Mouse (Mus musculus): ENCODE measurements around the gene Kcnh7.
A peak's percentile ranks its signal among the peaks of the same experiment; 100 is the strongest.

Kcnh7 gene

DNA sequence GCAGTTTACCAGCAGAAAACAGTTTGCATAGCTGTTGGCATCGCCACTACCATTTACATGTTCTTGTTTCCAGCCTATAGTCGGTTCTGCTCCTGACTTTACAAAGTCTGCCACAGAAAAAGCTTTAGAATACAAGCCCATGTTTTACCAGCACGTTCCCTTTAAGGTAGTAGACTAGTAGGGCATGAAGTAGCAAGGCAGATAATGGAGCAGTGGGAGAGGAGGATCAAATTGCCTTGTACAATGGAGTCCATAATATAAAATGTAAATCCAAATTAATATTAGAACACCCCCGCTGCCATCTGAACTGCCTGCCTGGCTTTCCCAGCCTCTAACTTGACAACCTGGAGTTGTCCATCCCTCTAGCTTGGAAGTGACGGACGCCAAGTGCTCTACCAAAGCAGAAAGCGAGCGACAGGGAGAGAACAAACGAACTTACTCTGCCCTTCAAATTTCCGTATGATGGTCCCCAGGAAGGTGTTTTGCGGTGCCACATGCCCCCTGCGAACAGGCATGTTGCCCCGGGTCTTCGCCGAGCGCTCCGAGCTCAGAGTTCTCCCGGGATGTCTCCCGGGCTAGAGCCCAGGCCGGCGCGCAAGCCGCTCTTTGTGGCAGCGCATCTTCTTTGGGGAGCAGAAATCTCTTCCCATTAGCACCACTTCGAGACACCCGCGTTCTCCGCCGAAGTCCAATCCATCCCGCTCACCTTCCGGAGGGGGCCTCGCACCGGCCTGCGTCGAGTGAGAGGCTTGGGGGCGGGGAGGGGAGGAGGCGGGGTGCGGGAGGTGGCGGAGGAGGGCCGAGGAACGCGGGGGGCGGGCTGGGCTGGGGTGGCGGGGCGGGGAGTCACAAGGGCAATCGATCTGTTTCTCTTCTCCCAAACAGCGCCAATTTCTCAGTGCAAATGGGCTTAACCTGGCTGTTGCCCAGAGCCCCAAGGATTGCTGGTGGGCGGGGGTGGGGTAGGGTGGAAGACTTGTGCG lies at the start of gene Kcnh7:
Kcnh7 (minus strand) TSS at position 725 of the 983 bp plus-strand sequence.
- DNase-seq = peak; percentile 1

- DNase-seq = no peak
Measured at GRCm38 (mm10) chr2:63207435-63207834, 23.3 kb upstream of the Kcnh7 start.

- no peak for DNase-seq
Measured at GRCm38 (mm10) chr2:63186014-63186413, 1.9 kb upstream of the Kcnh7 start.

DNA sequence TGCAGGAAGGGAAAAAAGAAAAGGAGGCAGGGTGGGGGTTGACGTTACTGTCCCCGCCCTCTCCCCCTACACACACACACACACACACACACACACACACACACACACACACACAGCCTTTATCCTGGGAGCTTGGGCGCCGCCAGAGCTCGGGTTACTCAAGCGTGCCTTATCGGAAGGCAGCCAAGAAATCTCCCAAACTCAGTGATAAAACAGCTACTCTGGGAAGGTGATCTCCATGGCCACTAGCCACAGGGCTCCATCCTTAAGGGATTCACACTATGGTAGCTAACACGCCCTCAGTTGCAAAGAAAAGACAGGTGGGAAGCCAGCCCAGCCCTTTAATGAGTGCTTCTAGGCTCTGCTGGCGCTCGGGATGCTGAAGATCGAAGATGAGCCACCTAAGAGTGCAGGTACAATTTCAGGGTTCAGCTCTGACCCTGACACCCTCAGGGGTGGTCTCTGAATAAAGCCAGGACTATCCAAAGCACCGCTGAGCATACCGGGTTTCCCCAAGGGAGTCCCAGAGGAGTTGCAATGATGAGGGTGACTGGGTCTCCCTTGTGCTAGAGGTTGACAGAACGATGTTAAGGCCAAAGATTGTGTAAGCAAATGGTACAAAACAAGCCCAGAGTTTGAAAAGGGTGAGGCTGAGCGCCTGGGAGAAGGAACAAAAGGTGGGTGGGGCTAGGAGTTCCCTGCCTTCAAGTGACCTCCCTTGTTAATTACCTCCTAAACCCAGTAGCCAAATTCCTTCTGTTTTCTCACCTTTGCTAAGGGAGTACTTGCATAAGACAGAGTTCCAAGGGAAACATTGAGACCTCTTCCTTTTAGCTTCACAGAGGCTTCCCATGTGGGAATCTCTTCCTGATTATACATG lies 704 bp upstream of the Kcnh7 start:
- DNase-seq = peak; percentile 1

GRCm38 (mm10) chr2:63153701-63154100 lies 30.4 kb downstream of the Kcnh7 start:
- DNase-seq = no peak

GRCm38 (mm10) chr2:63127762-63128516 lies 56.1 kb downstream of the Kcnh7 start:
- no peak for DNase-seq

DNA sequence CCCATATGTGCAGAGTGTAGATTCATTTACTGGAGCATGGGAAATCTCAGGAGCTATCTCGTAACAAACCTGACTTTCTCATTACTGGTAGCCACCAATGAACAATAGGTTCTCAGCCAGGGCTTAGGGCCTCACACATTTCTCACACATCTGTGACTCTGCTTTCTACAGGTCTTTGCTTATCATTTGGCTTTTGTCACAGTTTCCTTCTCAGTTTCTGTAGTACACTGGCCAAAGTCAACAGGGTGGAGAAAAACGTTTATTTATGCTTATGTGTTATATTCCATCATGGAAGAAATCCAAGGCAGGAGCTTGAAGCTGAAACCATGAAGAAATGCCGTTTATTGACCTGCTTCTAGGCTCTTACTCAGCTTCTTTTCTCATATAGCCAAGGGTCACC lies 63.8 kb downstream of the Kcnh7 start:
- no peak for DNase-seq

DNA sequence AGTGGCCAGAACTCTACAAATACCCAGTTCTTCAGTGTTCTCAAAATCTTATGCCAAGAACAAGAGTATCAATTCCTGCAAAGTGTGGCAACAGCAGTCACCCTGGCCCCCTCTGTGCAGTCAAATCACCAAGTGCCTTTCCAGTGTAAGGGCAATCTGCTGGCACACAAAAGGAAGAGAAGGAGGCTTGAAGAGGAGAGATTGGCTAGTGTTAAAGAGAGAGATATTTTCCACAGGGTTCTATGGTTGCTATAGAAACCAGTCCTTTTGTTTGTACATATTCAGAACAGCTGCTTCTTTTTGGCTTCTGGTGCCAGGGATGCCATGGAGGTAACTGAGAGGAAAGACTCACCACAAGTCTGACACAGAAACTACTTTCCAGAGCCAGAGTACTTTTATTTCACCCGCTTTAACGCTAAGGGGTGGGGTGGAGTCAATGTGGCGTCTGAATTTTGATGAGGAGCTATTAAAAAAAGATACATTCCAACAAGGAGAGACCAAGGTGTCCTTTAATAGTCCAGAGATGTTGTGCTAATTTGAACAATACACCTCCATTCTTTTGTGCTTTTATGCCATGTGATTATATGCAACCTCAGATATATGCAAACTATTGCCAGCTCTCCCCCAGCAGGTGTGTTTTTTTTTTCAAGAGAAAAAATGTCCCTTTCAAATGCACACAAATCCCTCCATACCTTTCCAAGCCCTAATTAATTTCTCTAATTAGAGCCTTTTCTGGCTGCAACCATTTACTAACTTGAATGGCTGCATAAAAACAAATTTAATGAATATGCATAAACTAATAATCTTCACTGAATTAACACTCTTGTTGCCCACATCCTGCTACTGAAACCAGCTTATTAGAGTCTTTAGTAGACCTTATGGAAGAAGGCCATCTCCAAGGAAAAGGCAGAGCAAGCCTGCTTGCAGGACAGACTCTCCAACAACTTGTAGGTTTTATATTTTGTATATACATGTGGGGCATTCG lies 66.6 kb downstream of the Kcnh7 start:
- DNase-seq = no peak

- no peak for DNase-seq
Measured at GRCm38 (mm10) chr2:63105971-63106370, 78.1 kb downstream of the Kcnh7 start.

GRCm38 (mm10) chr2:63099676-63100075 lies 84.4 kb downstream of the Kcnh7 start:
- DNase-seq = no peak

GRCm38 (mm10) chr2:63091775-63092174 lies 92.3 kb downstream of the Kcnh7 start:
- no peak for DNase-seq

DNA sequence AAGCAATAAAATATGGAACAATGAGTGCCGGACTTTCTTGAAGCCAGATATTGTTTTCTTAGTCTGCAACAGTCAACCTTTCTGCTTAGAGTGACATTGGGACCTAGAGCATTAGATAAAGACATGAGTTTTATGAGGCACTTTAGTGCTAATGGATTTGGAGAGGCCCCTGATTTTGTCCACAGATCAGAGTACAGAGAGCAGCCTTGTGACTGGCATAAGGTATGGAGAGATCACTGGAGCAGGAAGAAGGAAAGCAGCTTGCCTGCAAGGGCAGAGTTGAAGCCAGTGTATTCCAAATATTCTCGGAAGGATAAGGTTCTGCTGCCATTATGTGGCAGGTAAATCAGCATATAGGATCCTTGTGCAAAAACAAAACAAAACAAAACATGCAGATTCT lies 93.6 kb downstream of the Kcnh7 start:
- no peak for DNase-seq

- no peak for DNase-seq
Measured at GRCm38 (mm10) chr2:63058386-63058785, 125.7 kb downstream of the Kcnh7 start.

GRCm38 (mm10) chr2:63049884-63050283 lies 134.2 kb downstream of the Kcnh7 start:
- DNase-seq = no peak

GRCm38 (mm10) chr2:63039718-63040117 lies 144.4 kb downstream of the Kcnh7 start:
- DNase-seq = no peak

- DNase-seq = no peak
Measured at GRCm38 (mm10) chr2:63014909-63015308, 169.2 kb downstream of the Kcnh7 start.

- DNase-seq = no peak
Measured at GRCm38 (mm10) chr2:63009141-63009540, 174.9 kb downstream of the Kcnh7 start.

DNA sequence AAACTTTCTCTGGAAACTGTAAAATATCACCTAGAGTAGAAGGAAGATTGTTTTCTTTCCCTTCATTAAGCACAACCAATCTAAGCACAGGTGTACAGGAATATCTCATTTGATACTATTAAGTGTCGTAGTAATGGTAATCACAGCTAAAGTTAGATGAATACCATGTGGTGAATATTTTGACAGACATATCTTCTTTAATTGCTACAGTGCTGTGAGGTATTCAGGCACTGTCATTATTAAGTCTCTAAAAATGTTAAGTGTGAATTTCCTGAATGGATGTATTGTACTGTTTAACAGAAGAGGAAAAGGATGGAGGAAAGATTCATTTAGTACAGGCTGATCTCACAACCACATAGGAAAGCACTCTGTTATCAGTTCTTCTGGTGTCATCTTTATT lies 181.3 kb downstream of the Kcnh7 start:
- no peak for DNase-seq

DNA sequence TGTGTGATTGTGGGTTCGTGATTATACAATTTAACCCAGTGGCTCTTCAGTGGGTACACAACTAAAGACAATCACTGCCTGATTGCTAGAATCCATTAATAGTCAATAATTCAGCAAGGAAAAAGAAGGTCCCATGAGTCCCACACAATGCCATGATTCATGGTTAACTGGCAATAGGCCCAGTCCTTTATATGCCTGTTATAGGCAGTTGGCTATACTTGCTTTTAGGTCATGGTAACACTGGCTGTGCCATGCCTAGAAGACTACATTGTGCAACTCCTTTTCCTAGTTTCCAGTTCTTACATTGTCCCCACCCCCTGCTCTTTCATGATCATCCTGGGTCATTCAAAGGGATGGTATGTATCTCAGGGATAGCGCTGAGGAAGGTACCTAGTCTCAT lies 186.4 kb downstream of the Kcnh7 start:
- no peak for DNase-seq

GRCm38 (mm10) chr2:62988616-62989015 lies 195.5 kb downstream of the Kcnh7 start:
- no peak for DNase-seq

- DNase-seq = no peak
Measured at GRCm38 (mm10) chr2:62983936-62984335, 200.2 kb downstream of the Kcnh7 start.
